Mouse (Mus musculus) adipocyte (in vitro differentiated cells): ENCODE data around the gene Glo1.
A peak's percentile ranks its signal among the peaks of the same experiment; 100 is the strongest.

ENCODE experiments used
- DNase-seq: peaks from one replicate; pipeline ENCODE4 v3.0.0-alpha.2; 2016; ENCODE audit warnings: low spot score

Glo1 gene

GRCm38 (mm10) chr17:30576946-30577345 lies 49.7 kb downstream of the Glo1 start:
- DNase-seq: no peak

GRCm38 (mm10) chr17:30575941-30576773 lies 50.5 kb downstream of the Glo1 start, which contains the start of gene Btbd9:
Btbd9 (minus strand) TSS chr17:30576488.
- DNase-seq: peak; percentile 80

DNA sequence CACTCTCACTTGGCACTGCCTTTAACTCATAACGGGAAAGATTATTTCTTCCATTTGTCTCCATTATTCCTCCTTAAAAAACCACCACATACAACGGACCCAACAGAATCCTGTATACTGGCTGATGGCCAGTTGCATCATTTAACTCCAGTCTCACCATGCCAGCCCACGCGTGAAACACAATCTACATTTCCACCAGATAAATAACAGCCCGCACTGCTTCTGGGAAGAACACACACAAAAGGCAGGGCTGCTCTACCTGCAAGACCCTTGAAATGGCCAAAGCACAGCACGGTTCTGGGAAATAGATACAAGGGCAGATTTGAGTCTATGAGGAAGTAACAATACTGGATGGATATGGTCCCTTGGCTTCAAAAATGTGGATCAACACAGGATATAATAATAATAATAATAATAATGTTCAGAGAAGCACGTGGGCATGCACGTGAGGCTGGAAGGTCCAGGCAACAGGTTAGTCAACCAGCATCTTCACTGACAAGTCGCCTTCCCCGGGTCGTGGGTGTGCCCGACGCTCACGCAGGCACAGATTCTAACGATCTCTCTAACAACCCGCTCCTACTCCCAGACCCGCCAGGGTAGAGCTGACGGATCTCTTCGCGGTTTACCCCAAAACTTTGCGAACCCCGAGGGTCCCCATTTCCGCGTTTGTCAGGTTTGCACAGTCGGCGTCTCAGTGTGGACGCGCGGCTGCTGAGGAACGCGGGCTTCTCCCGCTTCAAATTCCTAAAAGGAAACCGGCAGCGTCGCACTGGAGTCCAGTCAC lies 51.4 kb downstream of the Glo1 start:
- peak; percentile 36 for DNase-seq

DNA sequence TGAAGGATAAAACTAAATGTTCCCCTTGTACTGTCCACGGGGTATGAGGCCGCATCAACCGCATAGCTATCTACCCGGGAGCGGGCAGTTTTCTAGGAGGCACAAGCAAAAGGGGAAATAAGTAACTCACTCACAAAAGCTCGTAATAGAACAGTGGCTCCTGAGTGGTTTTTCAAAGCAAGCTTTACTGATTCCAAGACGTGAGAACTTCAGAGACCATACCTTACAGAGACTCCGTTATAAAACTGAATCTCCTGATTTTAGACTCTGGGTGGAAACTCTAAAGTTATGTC lies 51.9 kb downstream of the Glo1 start:
- DNase-seq: no peak

- no peak for DNase-seq
Measured at GRCm38 (mm10) chr17:30573990-30574782, 52.5 kb downstream of the Glo1 start.

GRCm38 (mm10) chr17:30570971-30571370 lies 55.7 kb downstream of the Glo1 start:
- DNase-seq: no peak

DNA sequence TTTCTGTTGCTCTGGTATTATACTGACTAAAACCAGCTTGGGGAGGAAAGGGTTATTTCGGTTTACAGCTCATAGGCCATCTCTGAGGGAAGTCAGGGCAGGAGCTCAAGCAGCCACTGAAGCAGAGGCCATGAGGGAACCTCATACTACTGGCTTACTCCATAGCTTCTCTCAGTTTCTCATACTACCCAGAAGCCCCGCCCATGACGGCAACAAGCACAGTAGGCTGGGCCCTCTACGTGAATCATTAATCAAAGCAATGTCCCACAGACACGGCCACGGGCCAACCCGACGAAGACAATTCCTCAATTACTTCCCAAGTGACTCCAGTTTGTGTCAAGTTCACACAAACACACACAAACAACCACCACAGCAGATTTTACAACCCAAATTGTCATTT lies 56.5 kb downstream of the Glo1 start:
- no peak for DNase-seq

DNA sequence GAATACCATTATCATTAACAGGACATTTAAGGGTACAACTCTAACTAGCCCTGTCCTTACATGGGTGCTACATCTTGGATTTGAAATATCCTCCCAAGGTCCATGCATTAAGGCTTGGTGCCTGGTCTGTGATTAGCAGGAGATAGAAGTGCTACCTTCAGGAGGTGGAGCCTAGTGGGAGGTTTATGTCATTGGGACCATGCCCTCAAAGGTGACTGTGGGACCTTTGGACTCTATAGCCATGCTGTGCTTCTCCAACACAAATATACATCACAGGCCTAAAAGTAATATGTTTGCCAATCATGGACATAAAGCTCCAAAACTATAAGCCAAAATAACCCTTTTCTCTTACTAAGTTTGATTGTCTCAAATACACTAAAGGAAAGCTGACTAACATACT lies 58.2 kb downstream of the Glo1 start:
- DNase-seq: no peak

- peak; percentile 56 for DNase-seq
Measured at GRCm38 (mm10) chr17:30564971-30565370, 61.7 kb downstream of the Glo1 start.

- DNase-seq: no peak
Measured at GRCm38 (mm10) chr17:30564407-30564806, 62.3 kb downstream of the Glo1 start.

DNA sequence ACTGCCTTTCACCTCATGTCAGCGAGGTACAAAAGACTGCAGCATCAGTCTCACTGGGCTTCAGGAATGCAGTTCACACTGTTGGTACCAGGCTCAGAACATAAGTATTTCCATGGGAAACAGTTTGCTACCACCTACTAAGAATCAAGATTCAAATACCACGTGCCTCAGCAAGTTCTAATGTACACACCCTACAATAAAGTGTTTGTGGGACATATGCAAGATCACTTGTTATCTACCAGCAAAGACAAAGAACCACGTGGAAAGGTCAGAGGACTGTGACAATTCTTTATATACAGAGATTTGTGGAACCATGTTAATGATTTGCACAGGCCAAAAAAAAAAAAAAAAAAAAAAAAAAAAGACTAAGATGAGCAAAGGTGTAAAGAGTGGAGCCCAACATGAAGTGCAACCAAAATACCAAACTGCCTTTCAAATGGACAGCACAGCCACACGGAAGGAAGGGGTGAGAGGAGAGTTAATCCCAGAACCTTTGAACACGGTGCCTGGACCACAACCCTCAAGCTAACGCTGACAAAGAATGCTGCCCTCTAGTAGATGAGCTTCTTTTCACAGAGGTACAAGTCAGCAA lies 63.1 kb downstream of the Glo1 start:
- no peak for DNase-seq

GRCm38 (mm10) chr17:30562770-30563169 lies 63.9 kb downstream of the Glo1 start:
- no peak for DNase-seq

DNA sequence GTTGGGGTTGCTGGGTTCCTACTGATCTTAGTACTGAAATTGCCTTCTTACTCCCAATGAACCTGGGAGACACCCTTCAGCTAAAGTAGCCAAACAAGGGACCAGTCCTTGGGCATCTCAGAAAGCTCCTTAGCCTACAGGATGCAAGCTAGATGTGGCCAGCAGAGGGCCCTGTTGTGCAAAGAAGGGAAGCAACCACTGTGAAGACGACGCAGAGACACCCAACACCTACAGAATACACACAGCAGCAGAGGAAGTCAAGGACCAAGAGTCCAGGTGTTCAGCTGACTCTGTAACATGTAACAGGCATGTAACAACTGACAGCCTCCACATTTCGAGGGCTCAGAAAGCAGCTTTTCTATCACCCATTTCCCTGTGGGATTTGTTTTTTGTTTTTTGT lies 67.1 kb downstream of the Glo1 start:
- peak; percentile 46 for DNase-seq

GRCm38 (mm10) chr17:30558623-30559022 lies 68.0 kb downstream of the Glo1 start:
- DNase-seq: no peak

GRCm38 (mm10) chr17:30556512-30556911 lies 70.2 kb downstream of the Glo1 start:
- no peak for DNase-seq

GRCm38 (mm10) chr17:30553027-30553937 lies 73.4 kb downstream of the Glo1 start:
- peak; percentile 72 for DNase-seq

DNA sequence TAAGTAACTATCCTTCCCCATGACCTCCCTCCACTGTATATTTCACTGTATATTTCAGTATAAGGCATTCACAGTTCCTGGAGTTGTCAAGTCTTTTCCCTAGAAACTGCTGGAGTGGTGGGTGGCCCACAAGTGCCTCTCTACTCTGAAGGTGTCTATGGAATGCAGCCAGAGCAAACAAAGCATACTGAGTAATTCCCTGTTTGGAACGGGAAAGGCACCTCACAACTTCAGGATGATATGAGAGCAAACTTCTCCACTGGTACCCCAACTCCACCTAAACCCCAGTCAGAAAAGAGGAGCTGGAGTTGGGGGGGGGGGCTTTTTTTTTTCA lies 75.9 kb downstream of the Glo1 start:
- no peak for DNase-seq

DNA sequence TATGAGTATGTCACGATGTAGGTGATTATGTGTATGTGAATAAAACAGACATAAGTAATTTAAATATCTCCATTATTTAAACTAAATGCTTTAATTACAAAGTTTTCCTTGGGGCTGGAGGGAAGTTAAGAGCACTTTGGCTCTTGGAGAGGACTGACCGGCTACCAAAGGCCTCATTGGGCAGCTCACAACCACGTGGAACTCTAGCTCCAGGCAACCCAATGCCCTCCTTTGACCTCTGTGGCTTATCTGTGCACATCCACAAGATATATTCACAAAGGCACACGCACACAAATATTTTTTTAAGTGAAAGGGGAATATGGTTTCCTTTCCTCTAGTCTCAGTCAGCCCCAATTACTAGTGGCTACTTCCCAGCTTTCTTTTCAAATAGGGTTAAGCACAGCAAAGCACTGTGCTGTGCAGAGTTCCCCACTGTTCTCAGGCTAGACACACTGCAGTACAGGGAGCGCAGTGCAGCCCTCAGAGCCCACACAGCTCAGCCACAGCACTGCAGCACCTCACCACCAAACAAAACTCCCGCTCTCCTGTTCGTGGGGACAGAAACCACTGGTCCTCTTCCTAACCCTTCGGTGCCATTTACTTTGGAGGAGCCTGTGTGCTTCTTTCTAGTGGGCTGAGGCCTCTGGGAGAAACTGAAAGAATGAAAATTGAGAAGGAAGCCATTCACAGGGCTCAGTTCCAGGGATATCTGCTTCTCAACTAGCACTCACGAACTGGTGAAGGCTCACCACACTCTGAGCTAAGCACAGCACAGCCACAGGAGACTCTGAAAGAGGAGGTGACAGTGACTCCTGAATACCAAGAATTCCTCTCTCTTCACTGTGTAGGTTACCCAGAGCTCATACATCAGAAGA lies 76.5 kb downstream of the Glo1 start:
- DNase-seq: no peak

GRCm38 (mm10) chr17:30539098-30539497 lies 87.6 kb downstream of the Glo1 start:
- DNase-seq: no peak

- DNase-seq: no peak
Measured at GRCm38 (mm10) chr17:30536651-30537050, 90.0 kb downstream of the Glo1 start.
